Mouse (Mus musculus): ENCODE data around the gene Mecom. TPM values are rescaled to one million over a fixed set of nuclear protein-coding genes. Genes with fewer than 3 reads are reported as not detected.

Mecom gene
- total and polyA plus RNA-seq, 2 experiments from 2014 or later = 1.9 to 3.9 TPM

DNA sequence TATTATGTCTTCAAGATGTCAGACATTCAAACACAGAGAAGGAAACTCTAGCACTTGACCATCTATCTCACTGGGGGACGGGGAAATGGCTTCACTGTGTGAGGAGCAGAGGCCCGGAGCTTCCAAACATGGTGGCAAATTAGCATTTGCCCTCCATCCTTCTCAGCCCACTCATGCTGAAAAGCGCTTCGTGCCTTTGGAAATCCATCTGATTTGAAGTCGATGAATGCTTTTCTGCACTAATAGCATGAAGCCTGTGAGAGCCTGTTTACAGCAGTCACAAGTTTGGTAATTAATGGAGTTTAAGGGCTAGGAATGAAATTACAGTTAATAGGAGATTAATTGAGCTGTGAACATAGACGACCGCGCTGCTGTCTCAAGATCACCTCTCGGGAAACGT lies 270.2 kb downstream of the Mecom start:
- WGBS = 29% methylated on average over 10 of the region's 10 CpGs
- DNase-seq = no peak
- ATAC-seq = no peak
- Histone ChIP-seq H3K4me3 (ENCODE audit: low read depth, low read length) (no peak overlapping the region), H3K27ac (ENCODE audit: low read depth, low read length) (no peak overlapping the region), H3K4me1 (ENCODE audit: insufficient read depth) (no peaks in the 10 kb centered on the region), H3K9ac (no peak overlapping the region), H3K4me2 (ENCODE audit: low read depth) (no peak overlapping the region), H3K36me3 (ENCODE audit: insufficient read depth) (no peaks in the 10 kb centered on the region), H3K27me3 (ENCODE audit: insufficient read depth, low read length) (no peaks in the 10 kb centered on the region; the same call in 1 of the 2 replicates), H3K9me3 (ENCODE audit: low read length) (no peaks in the 10 kb centered on the region)
- no peak for TF ChIP-seq CTCF (IDR thresholded peaks at IDR 0.05; ENCODE audit: low read depth)

DNA sequence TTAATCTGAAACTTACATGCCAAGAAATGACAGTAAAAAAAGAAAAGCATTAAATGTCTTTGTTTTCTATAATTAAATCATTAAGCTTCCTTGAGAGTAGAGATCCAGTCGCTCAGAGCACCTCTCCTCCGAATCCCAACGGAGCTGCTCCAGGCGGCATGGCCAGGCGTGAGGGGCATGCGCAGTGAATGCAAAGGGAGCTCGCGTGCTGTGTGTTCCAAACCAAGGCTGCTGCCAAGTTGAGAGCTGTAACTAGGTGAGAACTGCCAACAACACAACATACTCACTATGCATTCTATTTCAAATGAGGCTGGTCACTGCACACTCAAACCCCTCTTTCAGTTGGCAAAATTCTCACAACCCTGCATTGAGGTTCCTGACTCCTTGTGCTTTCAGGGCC lies 271.7 kb downstream of the Mecom start:
- no peak overlapping the region for H3K4me3 ChIP-seq (ENCODE audit: low read depth, low read length)
- H3K27me3 ChIP-seq (ENCODE audit: insufficient read depth, low read length) = no peaks in the 10 kb centered on the region; the same call in 1 of the 2 replicates
- ATAC-seq = no peak
- H3K36me3 ChIP-seq (ENCODE audit: insufficient read depth) = no peaks in the 10 kb centered on the region
- no peak for TF ChIP-seq CTCF (IDR thresholded peaks at IDR 0.05; ENCODE audit: low read depth)
- no peak overlapping the region for H3K4me2 ChIP-seq (ENCODE audit: low read depth)
- peak; percentile 26 for DNase-seq
- 48% methylated on average over 8 of the region's 8 CpGs for WGBS
- no peak overlapping the region for H3K9ac ChIP-seq
- H3K9me3 ChIP-seq (ENCODE audit: low read length) = no peaks in the 10 kb centered on the region
- H3K4me1 ChIP-seq (ENCODE audit: insufficient read depth) = no peaks in the 10 kb centered on the region
- H3K27ac ChIP-seq (ENCODE audit: low read depth, low read length) = no peak overlapping the region

DNA sequence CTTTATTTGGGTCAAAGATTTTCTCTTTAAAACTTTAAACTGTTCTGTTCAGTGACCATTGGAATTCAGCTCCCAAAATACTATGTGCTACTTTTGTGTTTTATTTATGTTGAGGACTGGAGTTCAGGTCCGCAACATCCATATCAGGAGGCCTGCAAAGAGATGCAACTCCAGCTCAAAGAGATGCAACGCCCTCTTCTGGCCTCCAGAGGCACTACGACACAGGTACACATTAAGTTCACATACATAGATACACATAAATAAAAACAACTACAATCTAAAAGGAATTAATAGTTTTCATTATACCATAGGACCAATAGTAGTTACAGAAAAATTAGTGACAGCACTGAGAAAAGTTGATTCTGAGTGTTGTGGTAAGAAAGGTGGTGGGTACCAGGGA lies 278.6 kb downstream of the Mecom start:
- Histone ChIP-seq H3K9me3 (ENCODE audit: low read length) (no peaks in the 10 kb centered on the region), H3K9ac (no peak overlapping the region), H3K4me3 (ENCODE audit: low read depth, low read length) (no peak overlapping the region), H3K27me3 (ENCODE audit: insufficient read depth, low read length) (no peaks in the 10 kb centered on the region; the same call in 1 of the 2 replicates), H3K4me2 (ENCODE audit: low read depth) (no peak overlapping the region), H3K4me1 (ENCODE audit: insufficient read depth) (no peaks in the 10 kb centered on the region), H3K36me3 (ENCODE audit: insufficient read depth) (no peaks in the 10 kb centered on the region), H3K27ac (ENCODE audit: low read depth, low read length) (no peak overlapping the region)
- DNase-seq = no peak
- no peak for TF ChIP-seq CTCF (IDR thresholded peaks at IDR 0.05; ENCODE audit: low read depth)
- 70% methylated on average over 3 of the region's 3 CpGs for WGBS
- no peak for ATAC-seq

DNA sequence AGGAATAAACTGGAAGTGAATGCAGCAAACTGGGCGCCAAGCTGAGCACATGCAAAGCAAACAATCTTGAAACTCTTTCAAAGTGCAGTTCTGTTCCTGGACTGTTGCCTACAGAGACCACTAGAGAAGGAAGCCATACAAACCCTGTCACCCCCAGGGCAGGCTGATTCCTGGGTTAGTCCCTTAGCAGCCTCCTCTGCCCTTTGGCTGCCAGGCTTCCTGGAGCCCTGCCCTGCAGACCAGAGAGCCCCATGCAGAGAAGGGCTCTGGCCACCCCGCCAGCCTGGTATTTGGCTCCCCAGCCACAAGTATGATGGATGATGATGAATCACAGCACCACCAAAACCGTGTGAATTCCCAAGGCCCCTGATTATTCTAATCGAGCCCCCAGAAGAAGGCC lies 286.9 kb downstream of the Mecom start:
- ATAC-seq = no peak
- Histone ChIP-seq H3K27me3 (ENCODE audit: insufficient read depth, low read length) (no peaks in the 10 kb centered on the region), H3K4me1 (ENCODE audit: insufficient read depth) (no peaks in the 10 kb centered on the region), H3K36me3 (ENCODE audit: insufficient read depth) (no peaks in the 10 kb centered on the region), H3K27ac (ENCODE audit: low read depth, low read length) (no peak overlapping the region), H3K9ac (no peak overlapping the region), H3K9me3 (ENCODE audit: low read length) (no peaks in the 10 kb centered on the region), H3K4me2 (ENCODE audit: low read depth) (no peak overlapping the region), H3K4me3 (ENCODE audit: low read depth, low read length) (no peak overlapping the region)
- WGBS = 46% methylated on average over 4 of the region's 4 CpGs
- no peak for TF ChIP-seq CTCF (IDR thresholded peaks at IDR 0.05; ENCODE audit: low read depth)
- no peak for DNase-seq

DNA sequence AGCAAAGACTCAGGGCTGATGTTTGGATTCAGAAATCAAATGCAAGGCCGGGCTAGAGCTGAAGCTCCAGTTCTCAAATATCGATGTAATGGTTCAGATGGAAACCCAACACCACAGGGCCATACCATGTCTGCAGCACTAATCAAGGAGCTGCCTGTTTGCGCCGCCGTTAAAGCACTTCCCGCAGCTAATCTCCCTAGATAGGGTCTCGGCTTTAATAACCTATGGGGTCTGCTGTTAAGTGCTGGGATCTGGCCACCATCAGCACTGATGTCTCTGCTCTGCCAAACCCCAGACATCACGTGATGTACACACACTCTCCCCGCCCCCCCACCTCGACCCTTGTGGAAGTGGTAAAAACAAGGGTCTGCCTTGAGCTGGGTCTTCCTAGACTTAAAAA lies 289.4 kb downstream of the Mecom start:
- TF ChIP-seq CTCF (IDR thresholded peaks at IDR 0.05; ENCODE audit: low read depth) = no peak
- Histone ChIP-seq H3K9me3 (ENCODE audit: low read length) (no peaks in the 10 kb centered on the region), H3K4me1 (ENCODE audit: insufficient read depth) (no peaks in the 10 kb centered on the region), H3K27me3 (ENCODE audit: insufficient read depth, low read length) (no peaks in the 10 kb centered on the region), H3K4me3 (ENCODE audit: low read depth, low read length) (no peak overlapping the region), H3K9ac (no peak overlapping the region), H3K27ac (ENCODE audit: low read depth, low read length) (no peak overlapping the region), H3K36me3 (ENCODE audit: insufficient read depth) (no peaks in the 10 kb centered on the region), H3K4me2 (ENCODE audit: low read depth) (no peak overlapping the region)
- DNase-seq (no peak), ATAC-seq (no peak)
- 72% methylated on average over 10 of the region's 10 CpGs for WGBS

DNA sequence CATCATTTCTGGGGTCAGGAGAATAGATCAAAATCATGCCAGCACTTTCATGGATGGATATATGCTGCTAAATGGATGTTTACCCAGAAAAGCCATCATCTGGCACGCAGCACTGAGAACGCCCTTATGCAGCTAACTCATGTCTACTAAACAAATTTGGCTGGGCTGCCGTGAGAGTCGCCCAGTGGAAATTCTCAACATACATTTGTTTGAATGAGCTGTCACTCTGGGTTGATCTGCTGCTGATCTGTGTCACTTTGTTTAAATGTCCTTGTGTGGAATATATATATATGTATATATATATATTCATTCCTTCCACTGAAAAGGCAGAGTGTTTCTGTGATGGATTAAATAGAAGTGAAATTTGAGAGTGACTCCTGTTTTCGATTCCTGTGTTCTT lies 290.0 kb downstream of the Mecom start:
- Histone ChIP-seq H3K27ac (ENCODE audit: low read depth, low read length) (no peak overlapping the region), H3K9ac (no peak overlapping the region), H3K4me1 (ENCODE audit: insufficient read depth) (no peaks in the 10 kb centered on the region), H3K36me3 (ENCODE audit: insufficient read depth) (no peaks in the 10 kb centered on the region), H3K4me3 (ENCODE audit: low read depth, low read length) (no peak overlapping the region), H3K4me2 (ENCODE audit: low read depth) (no peak overlapping the region), H3K27me3 (ENCODE audit: insufficient read depth, low read length) (no peaks in the 10 kb centered on the region), H3K9me3 (ENCODE audit: low read length) (no peaks in the 10 kb centered on the region)
- TF ChIP-seq CTCF (IDR thresholded peaks at IDR 0.05; ENCODE audit: low read depth) = no peak
- DNase-seq (no peak), ATAC-seq (no peak)
- 64% methylated on average over 5 of the region's 5 CpGs for WGBS

DNA sequence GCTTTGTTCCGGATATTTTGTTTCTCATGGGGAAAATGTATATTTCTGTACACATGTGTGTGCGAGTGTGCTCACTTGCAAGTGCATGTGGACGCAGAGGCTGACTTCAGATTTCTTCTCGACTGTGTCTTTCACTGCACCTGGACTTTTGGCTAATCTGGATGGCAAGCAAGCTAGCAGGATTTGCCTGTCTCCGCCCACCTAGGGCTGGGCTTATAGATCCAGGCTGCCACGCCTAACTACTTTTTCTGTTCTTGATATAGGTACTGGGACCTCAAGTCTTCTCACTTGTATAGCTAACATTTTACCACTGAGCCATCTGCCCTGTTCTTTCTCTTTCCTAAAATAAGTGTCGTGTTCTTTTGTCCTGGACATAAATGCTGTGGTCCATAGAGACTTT lies 290.9 kb downstream of the Mecom start:
- TF ChIP-seq CTCF (IDR thresholded peaks at IDR 0.05; ENCODE audit: low read depth) = no peak
- Histone ChIP-seq H3K36me3 (ENCODE audit: insufficient read depth) (no peaks in the 10 kb centered on the region), H3K27me3 (ENCODE audit: insufficient read depth, low read length) (no peaks in the 10 kb centered on the region), H3K4me2 (ENCODE audit: low read depth) (no peak overlapping the region), H3K9ac (no peak overlapping the region), H3K27ac (ENCODE audit: low read depth, low read length) (no peak overlapping the region), H3K4me3 (ENCODE audit: low read depth, low read length) (no peak overlapping the region), H3K9me3 (ENCODE audit: low read length) (no peaks in the 10 kb centered on the region), H3K4me1 (ENCODE audit: insufficient read depth) (no peaks in the 10 kb centered on the region)
- ATAC-seq (no peak), DNase-seq (no peak)
- WGBS = 79% methylated on average over 7 of the region's 7 CpGs

DNA sequence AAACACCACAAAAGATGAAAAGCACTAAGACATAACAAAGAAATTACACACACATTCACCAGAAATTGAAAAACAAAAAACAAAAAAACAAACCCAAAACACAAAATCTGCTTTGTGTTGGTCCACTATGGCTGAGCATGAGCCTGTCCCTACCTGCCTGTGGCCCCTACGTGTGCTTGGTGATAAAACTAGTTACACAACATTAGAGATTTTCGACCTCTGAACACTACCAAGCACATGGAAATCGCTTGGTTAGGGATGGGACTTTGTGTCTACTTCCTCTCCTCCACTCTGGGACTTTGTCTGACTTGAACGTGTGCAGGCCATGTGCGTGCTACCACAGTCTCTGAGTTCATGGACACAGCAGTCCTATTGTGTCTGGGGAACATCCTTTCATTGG lies 292.0 kb downstream of the Mecom start:
- WGBS = 91% methylated on average over 5 of the region's 5 CpGs
- TF ChIP-seq CTCF (IDR thresholded peaks at IDR 0.05; ENCODE audit: low read depth) = no peak
- no peak for ATAC-seq

More for the DNA sequence above, 292.0 kb downstream of the Mecom start:
- H3K9me3 ChIP-seq (ENCODE audit: low read length) = no peaks in the 10 kb centered on the region
- no peaks in the 10 kb centered on the region for H3K36me3 ChIP-seq (ENCODE audit: insufficient read depth)
- H3K27ac ChIP-seq (ENCODE audit: low read depth, low read length) = no peak overlapping the region
- H3K9ac ChIP-seq = no peak overlapping the region
- H3K27me3 ChIP-seq (ENCODE audit: insufficient read depth, low read length) = no peaks in the 10 kb centered on the region
- no peak overlapping the region for H3K4me2 ChIP-seq (ENCODE audit: low read depth)
- no peak overlapping the region for H3K4me3 ChIP-seq (ENCODE audit: low read depth, low read length)
- no peaks in the 10 kb centered on the region for H3K4me1 ChIP-seq (ENCODE audit: insufficient read depth)
- no peak for DNase-seq

Data from forebrain, postnatal 0 days (tissue).